Mouse (Mus musculus) layer of hippocampus, postnatal 10 days (tissue): ENCODE data around the gene Depdc5. TPM values are rescaled to one million over a fixed set of nuclear protein-coding genes. Genes with fewer than 3 reads are reported as not detected.
"Not testable (repeated sequence)": the region's sequence is repeated elsewhere in the genome, so short reads cannot be mapped to it uniquely, and the experiment has no call there.

Experiments
- DNase-seq, 2 experiments: peaks; one replicate each; pipeline ENCODE4 v3.0.0; 2021; ENCODE audit warnings: low spot score in 2 of 2
- long read RNA-seq: library from polyadenylated mRNA; stranded (forward); transcript quantifications from one replicate; pipeline ENCODE4 v2.0.0, GENCODE M21; 2023
- total RNA-seq, 2 experiments: library from RNA; stranded (reverse); gene quantifications; 2 replicates each; pipeline ENCODE4 v1.2.3; 2021

Depdc5 gene
- 10 to 100 TPM; 47.0 to 60.7 TPM for total RNA-seq
- long read RNA-seq, partial matches to known transcripts = 5 of 11 reads
- long read RNA-seq, other reads (novel, unspliced or antisense) = 6 of 11 reads

- peak; percentile 84 to 90 for DNase-seq
These were observed at the start of gene Depdc5 for GRCm38 (mm10) chr5:32863253-32864228. Gene Depdc5 (plus strand): TSS chr5:32863701.

- no peak for DNase-seq
These were observed 48.1 kb upstream of the Depdc5 start for GRCm38 (mm10) chr5:32815396-32815795.

DNA sequence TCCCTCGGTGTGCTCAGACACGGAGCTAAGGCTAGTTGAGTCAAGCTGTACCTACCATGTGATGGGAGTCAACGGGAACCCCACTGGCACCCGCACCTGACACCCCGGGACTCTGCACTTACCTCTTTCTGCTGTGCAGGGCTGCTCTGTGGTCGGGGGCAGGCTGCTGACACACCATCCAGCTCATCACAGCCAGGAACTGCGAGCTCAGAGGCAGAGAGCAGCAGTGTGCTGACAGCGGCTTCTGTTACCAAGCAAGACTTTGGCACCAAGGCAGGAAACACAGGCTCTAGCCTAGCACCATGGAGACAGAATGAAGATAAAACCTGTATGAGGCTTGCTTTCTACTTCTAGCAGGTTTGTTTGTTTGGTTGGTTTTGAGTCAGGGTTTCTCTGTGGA, 43.0 kb upstream of the Depdc5 start:
- DNase-seq = peak; percentile 25 to 34

DNA sequence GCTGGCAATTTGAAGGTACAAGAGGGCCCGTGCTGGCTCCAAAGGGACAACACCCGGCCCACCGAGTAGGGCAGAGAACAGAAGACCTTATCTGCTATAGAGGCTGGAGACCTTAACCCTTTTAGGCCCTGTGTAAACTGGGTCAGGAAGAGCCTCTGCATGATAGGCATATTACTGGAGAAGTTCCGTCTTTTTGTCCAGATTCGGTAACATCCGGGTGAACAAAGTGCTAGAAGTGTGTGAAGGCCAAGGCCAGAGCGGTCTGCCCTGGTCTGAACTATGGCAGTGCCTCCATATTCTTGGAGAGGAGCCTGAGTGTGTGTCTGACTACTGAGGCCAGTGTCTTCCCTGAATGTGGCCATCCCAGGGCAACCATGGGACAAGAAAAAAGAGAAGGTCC, 36.5 kb upstream of the Depdc5 start, which contains the start of gene Gm20671:
TSS of gene Gm20671 (minus strand) at position 101 of the 400 bp plus-strand sequence.
- DNase-seq = no peak

GRCm38 (mm10) chr5:32828766-32829165, 34.7 kb upstream of the Depdc5 start:
- DNase-seq = not testable (repeated sequence)

DNA sequence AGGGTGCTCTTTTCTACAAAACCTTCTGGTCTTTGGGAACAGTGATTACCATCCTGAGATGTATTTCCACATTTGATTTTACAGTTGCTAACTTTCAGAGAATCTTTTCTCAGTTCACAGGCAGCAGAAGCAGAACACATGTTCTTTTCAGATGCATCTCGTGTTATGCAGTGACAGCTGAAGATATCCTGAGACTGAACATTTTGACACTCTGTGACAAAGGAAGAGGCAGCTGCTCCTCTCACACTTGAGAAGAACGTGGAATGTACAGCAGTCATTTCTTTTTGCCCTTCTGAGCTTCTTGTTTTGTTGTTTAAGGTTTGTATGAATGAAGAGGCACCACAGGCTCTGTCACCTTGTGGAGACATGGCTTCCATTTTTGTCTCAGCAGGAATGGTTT, 33.4 kb upstream of the Depdc5 start:
- DNase-seq = no peak

- no peak for DNase-seq
These were observed 29.0 kb upstream of the Depdc5 start for GRCm38 (mm10) chr5:32834497-32834896.

DNA sequence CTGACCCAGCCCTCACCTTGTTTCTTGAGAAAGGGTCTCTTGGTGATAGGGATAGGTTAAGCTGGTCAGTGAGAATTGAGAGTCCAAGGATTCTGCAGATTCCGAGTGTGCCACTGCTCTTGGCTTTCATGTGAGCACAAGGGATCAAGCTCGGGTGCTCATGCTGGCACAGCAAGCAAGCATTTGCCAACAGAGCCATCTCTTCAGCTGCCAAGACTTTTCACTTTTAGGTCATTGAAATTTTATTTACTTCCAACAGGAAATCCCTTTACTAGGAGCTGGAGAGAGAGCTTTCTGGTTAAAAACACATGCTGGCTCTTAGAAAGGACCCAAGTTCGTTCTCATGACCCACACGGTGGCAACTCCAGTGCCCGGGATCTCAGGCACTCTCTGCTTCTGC, 26.5 kb upstream of the Depdc5 start:
- DNase-seq = no peak

GRCm38 (mm10) chr5:32840029-32840428, 23.5 kb upstream of the Depdc5 start:
- no peak for DNase-seq

DNA sequence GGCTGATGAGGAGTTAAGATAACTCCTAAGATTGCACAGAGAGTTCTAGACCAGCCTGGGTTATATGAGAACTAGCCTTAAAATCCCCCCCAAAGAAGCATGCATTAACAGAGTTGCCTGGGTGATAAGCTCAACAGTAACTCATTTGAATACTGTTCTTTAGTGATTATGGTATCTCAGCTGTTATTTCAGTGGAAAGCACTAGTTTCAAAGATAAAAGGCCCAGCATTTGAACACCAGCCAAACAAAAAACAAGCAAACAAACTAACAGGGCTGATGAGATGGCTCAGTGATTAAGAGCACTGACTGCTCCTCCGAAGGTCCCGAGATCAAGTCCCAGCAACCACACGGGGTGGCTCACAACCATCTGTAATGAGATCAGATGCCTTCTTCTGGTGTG, 14.3 kb upstream of the Depdc5 start:
- DNase-seq = no peak

DNA sequence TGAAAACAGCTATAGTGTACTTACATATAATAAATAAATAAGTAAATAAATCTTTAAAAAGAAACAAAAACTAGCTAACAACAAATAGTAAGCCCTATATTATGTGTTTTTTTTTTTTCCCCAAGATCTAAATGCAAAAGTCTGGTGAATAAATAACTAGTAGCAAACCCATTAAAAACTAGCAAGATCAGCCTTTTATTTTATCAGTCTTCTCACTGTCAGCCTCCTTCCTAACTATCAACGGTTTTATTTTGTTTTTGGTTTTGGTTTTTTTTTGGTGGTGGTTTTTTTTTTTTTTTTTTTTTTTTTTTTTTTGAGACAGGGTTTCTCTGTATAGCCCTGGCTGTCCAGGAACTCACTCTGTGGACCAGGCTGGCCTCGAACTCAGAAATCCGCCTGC, 13.9 kb upstream of the Depdc5 start:
- not testable (repeated sequence) for DNase-seq

GRCm38 (mm10) chr5:32852026-32852425, 11.5 kb upstream of the Depdc5 start:
- no peak for DNase-seq

GRCm38 (mm10) chr5:32853731-32854507, 9.6 kb upstream of the Depdc5 start, which contains the start of gene Prr14l:
Gene Prr14l (minus strand): TSS chr5:32854256.
- DNase-seq = peak; percentile 100

- no peak for DNase-seq
These were observed 8.7 kb upstream of the Depdc5 start for GRCm38 (mm10) chr5:32854818-32855217.

- DNase-seq = not testable (repeated sequence)
These were observed 8.2 kb upstream of the Depdc5 start for GRCm38 (mm10) chr5:32855274-32855673.

GRCm38 (mm10) chr5:32857781-32858220, 5.7 kb upstream of the Depdc5 start:
- DNase-seq = peak; percentile 37 to 47

DNA sequence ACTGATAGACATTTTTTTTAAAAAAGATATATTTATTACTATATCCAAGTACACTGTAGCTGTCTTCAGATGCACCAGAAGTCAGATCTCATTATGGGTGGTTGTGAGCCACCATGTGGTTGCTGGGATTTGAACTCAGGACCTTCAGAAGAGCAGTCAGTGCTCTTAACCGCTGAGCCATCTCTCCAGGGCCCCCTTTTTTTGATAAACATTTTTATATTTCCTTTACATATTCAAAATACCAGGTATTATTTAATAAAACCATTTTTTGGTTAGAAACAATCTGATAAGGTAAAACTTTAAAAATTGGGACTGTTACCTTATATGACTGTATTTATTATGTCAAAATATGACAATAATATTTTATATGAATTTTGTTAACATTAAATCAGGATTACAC, 2.4 kb upstream of the Depdc5 start:
- no peak for DNase-seq

GRCm38 (mm10) chr5:32862469-32863132, 900 bp upstream of the Depdc5 start:
- DNase-seq = no peak

- no peak for DNase-seq
These were observed 6.0 kb downstream of the Depdc5 start for GRCm38 (mm10) chr5:32869389-32870024.

GRCm38 (mm10) chr5:32872346-32872745, 8.8 kb downstream of the Depdc5 start:
- DNase-seq = no peak

GRCm38 (mm10) chr5:32886739-32887138, 23.2 kb downstream of the Depdc5 start:
- no peak for DNase-seq
